Mouse (Mus musculus) embryo, embryonic 11.5 days (tissue): ENCODE measurements around the gene Cabcoco1.

Experiments used
- DNase-seq: peaks from one replicate; pipeline ENCODE4 v3.0.0-alpha.2; 2012; ENCODE audit warnings: low read depth, low spot score

The Cabcoco1 gene

DNA sequence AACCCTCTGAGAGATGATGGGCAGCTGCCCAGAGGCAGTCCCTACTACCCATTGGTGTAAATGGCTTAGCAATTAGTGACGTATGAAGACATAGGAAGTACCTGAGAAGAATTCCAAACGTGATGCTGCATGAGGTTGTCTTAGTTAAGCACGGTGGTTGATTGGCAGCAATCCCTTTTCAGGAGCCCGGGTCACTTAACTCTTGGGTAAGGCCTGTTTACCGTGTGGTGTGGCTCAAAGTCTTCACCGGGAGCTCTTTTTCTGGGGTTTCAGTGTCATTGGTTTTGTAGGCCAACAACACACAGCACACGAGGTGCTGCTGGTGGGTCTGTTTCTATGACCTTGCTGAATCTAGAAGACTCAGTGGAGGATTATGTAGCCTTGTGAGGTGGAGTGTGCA is 105.9 kb downstream of the Cabcoco1 start:
- DNase-seq = no peak

DNA sequence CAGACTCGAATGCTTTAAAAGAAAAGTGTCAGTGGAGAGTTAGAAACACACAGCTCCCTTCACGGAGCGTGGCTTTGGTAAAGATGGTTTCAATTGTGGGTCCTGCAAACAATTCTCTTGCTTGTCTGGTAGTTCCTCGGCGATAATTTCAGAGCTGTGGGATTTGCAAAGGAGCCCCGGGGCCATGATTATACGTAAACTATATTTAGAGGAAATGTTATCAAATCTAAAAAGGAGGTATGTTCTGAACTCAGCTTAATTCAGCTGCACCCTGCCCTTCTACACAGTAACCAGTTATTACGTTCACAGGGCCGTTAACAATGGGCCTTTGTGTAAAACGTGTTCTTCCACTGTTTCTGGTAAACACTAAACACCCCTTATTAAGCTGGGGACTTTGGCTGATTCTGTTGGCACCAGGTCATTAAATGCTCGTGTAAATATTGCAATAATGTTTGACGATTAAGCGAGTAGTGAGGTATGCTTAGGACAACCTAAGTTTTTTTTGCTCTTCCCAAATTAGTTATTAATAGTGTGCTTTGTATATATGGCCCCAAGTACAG is 106.6 kb downstream of the Cabcoco1 start:
- DNase-seq = no peak

DNA sequence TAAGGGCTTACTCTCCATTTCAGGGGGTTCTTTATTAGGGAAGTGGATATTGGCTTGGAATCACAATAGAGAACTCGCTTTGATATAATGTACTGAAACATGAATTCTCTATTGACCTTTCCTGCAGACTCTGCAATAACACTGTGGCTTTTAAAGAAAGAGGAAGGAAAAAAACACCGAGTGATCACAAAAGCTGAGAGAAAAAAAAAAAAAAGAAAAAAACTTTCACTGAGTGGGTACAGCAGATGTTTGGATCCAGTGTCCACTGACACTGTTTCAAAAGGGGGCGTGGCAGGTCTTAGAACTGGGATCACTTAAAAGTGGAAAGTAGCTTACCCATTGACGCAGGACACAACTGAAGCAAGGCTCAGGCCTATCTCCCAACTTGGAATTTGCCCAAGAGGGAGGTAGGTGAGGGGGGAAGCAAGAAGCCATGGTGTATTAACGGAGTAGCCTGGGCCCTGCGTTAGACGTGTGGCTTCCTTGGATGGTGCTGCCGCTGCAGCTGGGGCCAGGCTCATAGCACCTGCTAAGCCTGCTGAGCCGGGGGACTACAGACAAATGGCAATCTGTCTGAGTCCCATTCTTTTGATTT is 107.6 kb downstream of the Cabcoco1 start:
- no peak for DNase-seq

DNA sequence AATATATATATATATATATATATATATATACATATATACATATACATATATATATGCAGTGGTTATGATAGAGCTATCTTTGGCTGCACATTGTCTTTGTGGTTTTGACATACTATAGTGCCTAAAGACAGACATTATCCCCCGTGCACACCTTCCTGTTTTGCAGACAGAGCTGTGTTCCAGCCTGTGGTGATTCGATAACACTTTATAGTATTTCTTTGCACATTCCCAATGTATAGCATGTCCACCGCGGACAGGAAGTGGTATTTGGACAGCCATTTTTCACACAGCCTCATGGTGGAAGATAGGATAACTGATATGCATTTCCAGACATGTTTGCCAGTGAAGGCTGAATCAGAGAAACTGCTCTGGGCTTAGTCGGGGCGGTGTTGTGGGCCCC is 110.3 kb downstream of the Cabcoco1 start:
- DNase-seq = no peak

DNA sequence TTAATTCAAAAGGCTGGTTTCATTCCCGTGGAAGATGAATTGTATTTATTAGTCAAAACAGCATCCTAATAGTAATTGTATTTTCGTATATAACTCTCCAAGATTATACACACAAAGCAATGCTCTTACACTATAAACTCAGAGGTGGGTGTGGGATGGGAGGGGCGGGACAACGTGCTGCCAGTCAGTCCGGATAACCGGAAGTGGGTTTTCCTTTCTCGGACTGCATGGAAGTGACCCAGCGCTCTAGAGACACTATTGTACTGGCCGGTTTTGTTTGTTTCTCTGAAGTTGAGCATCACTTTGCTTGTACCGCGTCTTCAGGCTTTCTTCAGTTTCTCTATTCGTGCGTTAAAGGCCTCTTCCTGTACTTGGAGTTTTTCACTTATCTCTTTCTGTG is 110.8 kb downstream of the Cabcoco1 start:
- no peak for DNase-seq

DNA sequence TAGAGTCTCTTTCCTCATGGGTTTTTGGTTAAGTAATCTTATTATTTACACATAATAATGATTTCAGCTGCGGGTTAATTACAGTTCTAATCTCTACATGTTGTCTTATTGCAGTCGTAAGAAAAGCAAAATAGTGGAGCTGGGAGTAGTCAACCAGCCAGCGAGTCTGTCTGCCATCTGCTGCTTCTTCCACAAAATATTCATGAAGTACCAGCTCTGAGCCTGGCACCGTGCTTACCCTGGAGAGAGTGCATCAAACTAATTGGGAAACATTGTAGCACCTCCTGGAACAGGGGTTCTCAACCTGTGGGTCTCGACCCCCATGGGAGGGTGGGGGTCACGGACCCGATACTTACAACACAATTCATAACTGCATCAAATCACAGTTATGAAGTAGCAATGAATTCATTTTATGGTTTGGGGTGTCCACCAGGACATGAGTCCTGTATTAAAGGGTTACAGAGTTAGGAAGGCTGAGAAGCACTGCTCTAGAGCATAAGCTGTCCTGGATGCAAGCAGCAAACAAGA is 121.2 kb downstream of the Cabcoco1 start:
- DNase-seq = no peak

DNA sequence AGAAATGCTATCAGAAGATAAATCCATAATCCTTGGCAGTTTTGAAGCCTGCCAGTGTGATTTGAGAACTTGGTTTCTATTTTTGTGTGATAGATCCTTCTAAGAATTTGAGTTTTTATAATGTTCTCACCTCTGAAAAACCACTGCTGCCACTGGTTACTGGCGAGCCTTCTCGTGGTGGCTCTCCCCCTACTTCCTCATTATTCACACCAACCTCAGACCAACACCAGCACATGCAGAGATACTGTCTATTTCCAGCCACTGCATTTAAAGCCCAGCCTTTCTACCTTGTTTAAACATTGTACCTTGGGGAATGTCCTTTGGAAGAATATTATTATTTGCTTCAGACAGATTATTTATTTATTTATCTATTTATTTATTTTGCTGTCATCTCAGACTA is 121.8 kb downstream of the Cabcoco1 start:
- no peak for DNase-seq

GRCm38 (mm10) chr10:68417074-68417790 is 124.5 kb downstream of the Cabcoco1 start:
- DNase-seq = no peak

DNA sequence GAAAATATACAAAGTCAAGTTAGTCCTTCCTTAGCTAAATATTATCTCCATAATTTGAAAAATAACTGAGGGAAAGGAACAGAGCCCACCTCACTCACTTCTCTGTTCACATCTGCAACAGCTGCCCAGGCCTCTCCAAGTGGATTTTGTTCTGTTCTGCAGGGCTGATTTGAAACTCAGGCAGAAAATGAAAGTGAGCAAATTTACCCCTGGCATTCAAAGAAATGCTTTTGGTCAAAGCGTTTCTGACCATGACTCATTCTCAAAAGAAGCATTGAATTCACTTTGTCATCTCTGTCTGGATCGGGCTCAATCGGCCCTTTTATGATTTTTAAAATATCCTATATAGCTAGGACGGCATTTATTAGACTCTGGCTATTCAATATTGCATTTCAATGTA is 135.8 kb downstream of the Cabcoco1 start:
- DNase-seq = no peak

GRCm38 (mm10) chr10:68396786-68397185 is 144.9 kb downstream of the Cabcoco1 start:
- DNase-seq = no peak

DNA sequence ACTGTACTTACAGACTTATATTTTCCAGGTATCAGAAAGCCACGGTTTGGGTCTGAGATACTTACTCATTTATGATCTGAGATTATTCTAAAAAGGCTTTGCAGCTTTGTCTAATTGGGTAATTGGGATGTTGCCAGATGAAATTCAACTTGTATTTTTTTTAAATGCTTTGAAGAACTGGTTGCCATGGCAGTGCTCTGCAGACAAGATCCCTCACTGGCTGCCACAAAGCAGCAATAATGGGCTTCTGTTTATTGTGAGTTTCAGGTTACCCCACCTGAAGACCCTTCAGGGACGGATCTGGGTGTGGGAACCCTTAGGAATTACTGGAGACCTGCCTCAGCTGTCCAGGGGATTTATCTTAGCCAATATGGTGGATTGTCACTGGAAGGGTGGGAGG is 145.6 kb downstream of the Cabcoco1 start:
- DNase-seq = no peak

GRCm38 (mm10) chr10:68391640-68392039 is 150.1 kb downstream of the Cabcoco1 start:
- DNase-seq = no peak

GRCm38 (mm10) chr10:68388802-68389201 is 152.9 kb downstream of the Cabcoco1 start:
- no peak for DNase-seq

- no peak for DNase-seq
Measured at GRCm38 (mm10) chr10:68388138-68388537, 153.6 kb downstream of the Cabcoco1 start.
